Mouse (Mus musculus): ENCODE measurements around the gene Adad2. TPM values are rescaled to one million over a fixed set of nuclear protein-coding genes. Genes with fewer than 3 reads are reported as not detected.

Gene Adad2
- polyA plus RNA-seq, 1 experiment from 2014 or later: not detected

GRCm38 (mm10) chr8:119575366-119575726, 37.2 kb upstream of the Adad2 start:
- Histone ChIP-seq H3K9ac (ENCODE audit: low read length) (peak overlapping the region; percentile 80), H3K9me3 (ENCODE audit: control insufficient read depth, low read length) (no peaks in the 10 kb centered on the region), H3K27me3 (ENCODE audit: control insufficient read depth, insufficient read depth, low read depth, low read length) (peaks cover 12% of the 10 kb centered on the region), H3K4me2 (ENCODE audit: low read depth, low read length) (peak overlapping the region; percentile 98), H3K4me3 (ENCODE audit: low read length) (peak overlapping the region; percentile 82), H3K27ac (ENCODE audit: low read length) (no peak overlapping the region), H3K4me1 (replicated peaks; ENCODE audit: control insufficient read depth, insufficient read depth, low read length) (peaks cover 8% of the 10 kb centered on the region; the same call in 1 of the 2 replicates), H3K36me3 (ENCODE audit: control insufficient read depth, insufficient read depth, low read length) (no peaks in the 10 kb centered on the region)
- 2% methylated on average over 16 of the region's 16 CpGs for WGBS
- peak; percentile 39; the same call in 1 of the 2 replicates for ATAC-seq (ENCODE audit: low read depth)

GRCm38 (mm10) chr8:119579096-119579495, 33.5 kb upstream of the Adad2 start:
- Histone ChIP-seq H3K4me3 (ENCODE audit: low read length) (no peak overlapping the region), H3K27ac (ENCODE audit: low read length) (no peak overlapping the region), H3K4me1 (replicated peaks; ENCODE audit: control insufficient read depth, insufficient read depth, low read length) (peaks cover under 1% of the 10 kb centered on the region; the same call in 1 of the 2 replicates), H3K9ac (ENCODE audit: low read length) (no peak overlapping the region), H3K27me3 (ENCODE audit: control insufficient read depth, insufficient read depth, low read depth, low read length) (peaks cover 12% of the 10 kb centered on the region), H3K4me2 (ENCODE audit: low read depth, low read length) (no peak overlapping the region), H3K36me3 (ENCODE audit: control insufficient read depth, insufficient read depth, low read length) (no peaks in the 10 kb centered on the region), H3K9me3 (ENCODE audit: control insufficient read depth, low read length) (no peaks in the 10 kb centered on the region)
- no peak for ATAC-seq (ENCODE audit: low read depth)
- 28% methylated on average over 13 of the region's 13 CpGs for WGBS

- H3K27ac ChIP-seq (ENCODE audit: low read length): no peak overlapping the region
- no peaks in the 10 kb centered on the region for H3K9me3 ChIP-seq (ENCODE audit: control insufficient read depth, low read length)
- H3K36me3 ChIP-seq (ENCODE audit: control insufficient read depth, insufficient read depth, low read length): no peaks in the 10 kb centered on the region
- WGBS: 55% methylated on average over 5 of the region's 5 CpGs
- no peak for ATAC-seq (ENCODE audit: low read depth)
- no peaks in the 10 kb centered on the region for H3K4me1 ChIP-seq (replicated peaks; ENCODE audit: control insufficient read depth, insufficient read depth, low read length)
- peaks cover 12% of the 10 kb centered on the region for H3K27me3 ChIP-seq (ENCODE audit: control insufficient read depth, insufficient read depth, low read depth, low read length)
- H3K4me3 ChIP-seq (ENCODE audit: low read length): no peak overlapping the region
- no peak overlapping the region for H3K4me2 ChIP-seq (ENCODE audit: low read depth, low read length)
- no peak overlapping the region for H3K9ac ChIP-seq (ENCODE audit: low read length)
Observed at GRCm38 (mm10) chr8:119580441-119581161, 31.9 kb upstream of the Adad2 start.

GRCm38 (mm10) chr8:119585901-119586300, 26.6 kb upstream of the Adad2 start:
- Histone ChIP-seq H3K4me3 (ENCODE audit: low read length) (peak overlapping the region; percentile 47), H3K27ac (ENCODE audit: low read length) (no peak overlapping the region), H3K36me3 (ENCODE audit: control insufficient read depth, insufficient read depth, low read length) (no peaks in the 10 kb centered on the region), H3K4me2 (ENCODE audit: low read depth, low read length) (peak overlapping the region; percentile 72), H3K9me3 (ENCODE audit: control insufficient read depth, low read length) (no peaks in the 10 kb centered on the region), H3K4me1 (replicated peaks; ENCODE audit: control insufficient read depth, insufficient read depth, low read length) (peaks cover 3% of the 10 kb centered on the region; the same call in 1 of the 2 replicates), H3K27me3 (ENCODE audit: control insufficient read depth, insufficient read depth, low read depth, low read length) (no peaks in the 10 kb centered on the region; the same call in 1 of the 2 replicates), H3K9ac (ENCODE audit: low read length) (peak overlapping the region; percentile 68)
- 5% methylated on average over 24 of the region's 24 CpGs for WGBS
- peak; percentile 69 for ATAC-seq (ENCODE audit: low read depth)

- Histone ChIP-seq H3K27ac (ENCODE audit: low read length) (no peak overlapping the region), H3K4me2 (ENCODE audit: low read depth, low read length) (no peak overlapping the region), H3K4me1 (replicated peaks; ENCODE audit: control insufficient read depth, insufficient read depth, low read length) (peaks cover 3% of the 10 kb centered on the region; the same call in 1 of the 2 replicates), H3K9me3 (ENCODE audit: control insufficient read depth, low read length) (no peaks in the 10 kb centered on the region), H3K27me3 (ENCODE audit: control insufficient read depth, insufficient read depth, low read depth, low read length) (no peaks in the 10 kb centered on the region; the same call in 1 of the 2 replicates), H3K9ac (ENCODE audit: low read length) (no peak overlapping the region), H3K4me3 (ENCODE audit: low read length) (no peak overlapping the region), H3K36me3 (ENCODE audit: control insufficient read depth, insufficient read depth, low read length) (no peaks in the 10 kb centered on the region)
- ATAC-seq (ENCODE audit: low read depth): no peak
- WGBS: 64% methylated on average over 4 of the region's 4 CpGs
Observed at GRCm38 (mm10) chr8:119588321-119588720, 24.2 kb upstream of the Adad2 start.

- Histone ChIP-seq H3K9me3 (ENCODE audit: control insufficient read depth, low read length) (no peaks in the 10 kb centered on the region), H3K4me3 (ENCODE audit: low read length) (no peak overlapping the region), H3K9ac (ENCODE audit: low read length) (no peak overlapping the region), H3K27me3 (ENCODE audit: control insufficient read depth, insufficient read depth, low read depth, low read length) (no peaks in the 10 kb centered on the region; the same call in 1 of the 2 replicates), H3K27ac (ENCODE audit: low read length) (no peak overlapping the region), H3K36me3 (ENCODE audit: control insufficient read depth, insufficient read depth, low read length) (no peaks in the 10 kb centered on the region), H3K4me1 (replicated peaks; ENCODE audit: control insufficient read depth, insufficient read depth, low read length) (peaks cover 3% of the 10 kb centered on the region; the same call in 1 of the 2 replicates), H3K4me2 (ENCODE audit: low read depth, low read length) (no peak overlapping the region)
- ATAC-seq (ENCODE audit: low read depth): no peak
- WGBS: 21% methylated on average over 10 of the region's 10 CpGs
Observed at GRCm38 (mm10) chr8:119588844-119589243, 23.7 kb upstream of the Adad2 start.

GRCm38 (mm10) chr8:119590348-119590747, 22.2 kb upstream of the Adad2 start:
- WGBS: 68% methylated on average over 14 of the region's 14 CpGs

GRCm38 (mm10) chr8:119591456-119591855, 21.1 kb upstream of the Adad2 start:
- Histone ChIP-seq H3K27ac (ENCODE audit: low read length) (no peak overlapping the region), H3K9me3 (ENCODE audit: control insufficient read depth, low read length) (no peaks in the 10 kb centered on the region), H3K27me3 (ENCODE audit: control insufficient read depth, insufficient read depth, low read depth, low read length) (no peaks in the 10 kb centered on the region), H3K9ac (ENCODE audit: low read length) (no peak overlapping the region), H3K4me1 (replicated peaks; ENCODE audit: control insufficient read depth, insufficient read depth, low read length) (no peaks in the 10 kb centered on the region), H3K36me3 (ENCODE audit: control insufficient read depth, insufficient read depth, low read length) (no peaks in the 10 kb centered on the region), H3K4me2 (ENCODE audit: low read depth, low read length) (no peak overlapping the region), H3K4me3 (ENCODE audit: low read length) (no peak overlapping the region)
- no peak for ATAC-seq (ENCODE audit: low read depth)
- 90% methylated on average over 7 of the region's 7 CpGs for WGBS

More at GRCm38 (mm10) chr8:119590348-119590747, 22.2 kb upstream of the Adad2 start:
- Histone ChIP-seq H3K9ac (ENCODE audit: low read length) (no peak overlapping the region), H3K27me3 (ENCODE audit: control insufficient read depth, insufficient read depth, low read depth, low read length) (no peaks in the 10 kb centered on the region; the same call in 1 of the 2 replicates), H3K4me3 (ENCODE audit: low read length) (no peak overlapping the region), H3K9me3 (ENCODE audit: control insufficient read depth, low read length) (no peaks in the 10 kb centered on the region), H3K4me1 (replicated peaks; ENCODE audit: control insufficient read depth, insufficient read depth, low read length) (peaks cover 3% of the 10 kb centered on the region; the same call in 1 of the 2 replicates), H3K4me2 (ENCODE audit: low read depth, low read length) (no peak overlapping the region), H3K36me3 (ENCODE audit: control insufficient read depth, insufficient read depth, low read length) (no peaks in the 10 kb centered on the region), H3K27ac (ENCODE audit: low read length) (no peak overlapping the region)
- ATAC-seq (ENCODE audit: low read depth): no peak

GRCm38 (mm10) chr8:119603771-119604170, 8.8 kb upstream of the Adad2 start:
- 87% methylated on average over 4 of the region's 4 CpGs for whole genome bisulfite sequencing

More at GRCm38 (mm10) chr8:119603771-119604170, 8.8 kb upstream of the Adad2 start:
- Histone ChIP-seq H3K27ac (ENCODE audit: low read length) (no peak overlapping the region), H3K36me3 (ENCODE audit: control insufficient read depth, insufficient read depth, low read length) (peaks cover 32% of the 10 kb centered on the region), H3K27me3 (ENCODE audit: control insufficient read depth, insufficient read depth, low read depth, low read length) (no peaks in the 10 kb centered on the region), H3K4me2 (ENCODE audit: low read depth, low read length) (peak overlapping the region; percentile 81; the same call in 1 of the 2 replicates), H3K9ac (ENCODE audit: low read length) (peak overlapping the region; percentile 42; the same call in 1 of the 2 replicates), H3K4me3 (ENCODE audit: low read length) (no peak overlapping the region), H3K9me3 (ENCODE audit: control insufficient read depth, low read length) (no peaks in the 10 kb centered on the region; the same call in 1 of the 2 replicates), H3K4me1 (replicated peaks; ENCODE audit: control insufficient read depth, insufficient read depth, low read length) (peaks cover 6% of the 10 kb centered on the region)
- no peak for ATAC-seq (ENCODE audit: low read depth)

Measured in lung, embryonic 16.5 days (tissue).